ENCODE assay signal across 15 mouse cellular contexts in the genomic region with DNA sequence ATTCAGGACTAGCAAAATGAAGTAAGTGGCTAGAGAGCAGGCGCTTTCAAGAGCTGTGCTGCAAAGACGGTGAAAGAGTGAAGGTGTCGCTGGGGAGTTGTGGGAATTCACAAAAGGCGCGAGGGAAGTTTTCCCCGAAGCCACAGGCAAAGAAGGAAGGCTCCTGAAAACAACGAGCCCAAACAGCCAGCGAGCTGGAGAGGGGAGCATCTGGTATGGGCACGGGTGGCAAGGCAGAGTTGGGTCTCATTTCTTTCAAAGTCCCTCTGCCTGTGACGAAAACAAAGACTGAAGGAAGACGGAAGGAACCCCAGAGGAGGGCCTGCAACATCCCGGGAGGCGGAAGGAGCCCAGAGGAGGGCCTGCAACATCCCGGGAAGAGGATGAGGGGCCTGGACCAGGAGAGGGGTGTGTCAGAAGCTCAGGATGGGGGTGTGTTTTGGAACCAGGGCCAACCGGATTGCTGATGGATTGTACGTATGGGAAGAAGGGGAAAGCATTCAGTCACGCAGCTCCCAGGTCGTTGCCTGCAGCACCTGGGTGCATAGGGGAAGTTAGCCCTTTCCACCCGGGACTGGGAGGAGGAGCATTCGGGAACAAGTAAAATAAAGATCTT. TPM values are rescaled to one million over a fixed set of nuclear protein-coding genes. Genes with fewer than 3 reads are reported as not detected.
A peak's percentile ranks its signal among the peaks of the same experiment; 100 is the strongest.
DNase-seq lines count a peak whose midpoint lies in the region; ATAC-seq and TF ChIP-seq lines count a peak whose summit lies in the region.
"Had no signal": no experiment of that assay in that cellular context is flagged by ENCODE, and none has a peak within 500 bp of the region (broad histone marks: within the 10 kb centered on the region; RNA-seq: fewer than 3 reads in every experiment).

No protein-coding gene starts in this region.

- no peak overlapping the region for H3K27ac ChIP-seq in kidney, embryonic 15.5 days
- H3K27ac ChIP-seq in embryonic facial prominence, embryonic 14.5 days (replicated peaks; ENCODE audit: low read depth, low read length), result peak overlapping the region; percentile 1; the same call in 1 of the 2 replicates
- H3K27ac ChIP-seq: liver, embryonic 14.5 days; neural tube, embryonic 12.5 days had no signal

- DNase-seq in embryo, embryonic 9.5 days (ENCODE audit: extremely low spot score), result peak; percentile 35
- DNase-seq in embryo, embryonic 10 days (ENCODE audit: low spot score), result no peak
- no peak for DNase-seq in kidney, postnatal 14 days
- no peak for DNase-seq in embryonic facial prominence, embryonic 14.5 days (ENCODE audit: low spot score)
- no peak for DNase-seq in gastrocnemius, adult 8-10 months (ENCODE audit: low spot score in 2 of 2)
- DNase-seq in right cerebral cortex, adult 2 months (ENCODE audit: low spot score in 2 of 2), result no peak
- DNase-seq: cerebellum, adult 11 months; kidney, adult 11 months had no signal

- no peaks in the 10 kb centered on the region for H3K9me3 ChIP-seq in kidney, embryonic 15.5 days (replicated peaks)
- H3K9me3 ChIP-seq in E14TG2a.4 (ENCODE audit: low read length), result no peaks in the 10 kb centered on the region
- H3K9me3 ChIP-seq in embryonic facial prominence, embryonic 14.5 days (ENCODE audit: control insufficient read depth, low read length), result no peaks in the 10 kb centered on the region
- H3K9me3 ChIP-seq: neural tube, embryonic 12.5 days had no signal

- peaks cover 90% of the 10 kb centered on the region for H3K4me1 ChIP-seq in kidney, embryonic 15.5 days
- peaks cover 89% of the 10 kb centered on the region for H3K4me1 ChIP-seq in E14TG2a.4 (replicated peaks; ENCODE audit: low read depth, low read length)
- H3K4me1 ChIP-seq in embryonic facial prominence, embryonic 14.5 days (ENCODE audit: control insufficient read depth, insufficient read depth, low read length), result peaks cover 57% of the 10 kb centered on the region

- ATAC-seq in kidney, embryonic 15.5 days (replicated peaks; ENCODE audit: low FRiP score), result no peak
- ATAC-seq in embryonic facial prominence, embryonic 14.5 days (ENCODE audit: low read depth), result no peak

- TF ChIP-seq CTCF in E14TG2a.4 (conservative IDR thresholded peaks at IDR 0.05; ENCODE audit: low read length), result no peak

- peaks cover 98% of the 10 kb centered on the region for H3K27me3 ChIP-seq in kidney, embryonic 15.5 days
- peaks cover 99% of the 10 kb centered on the region for H3K27me3 ChIP-seq in E14TG2a.4 (ENCODE audit: insufficient read depth, low read length)
- peaks cover 96% of the 10 kb centered on the region for H3K27me3 ChIP-seq in embryonic facial prominence, embryonic 14.5 days (replicated peaks; ENCODE audit: control insufficient read depth, insufficient read depth, low read length)

- H3K4me3 ChIP-seq in kidney, embryonic 15.5 days (replicated peaks), result no peak overlapping the region; the same call in 1 of the 2 replicates
- peak overlapping the region; percentile 70 for H3K4me3 ChIP-seq in E14TG2a.4 (replicated peaks; ENCODE audit: low read length)
- 0 out of 2 replicates have a peak overlapping the region, but pooled peaks have one; percentile 56 for H3K4me3 ChIP-seq in embryonic facial prominence, embryonic 14.5 days (ENCODE audit: low read depth, low read length)
- H3K4me3 ChIP-seq: neural tube, embryonic 12.5 days had no signal

- no peak overlapping the region for H3K9ac ChIP-seq in kidney, embryonic 15.5 days
- no peak overlapping the region for H3K9ac ChIP-seq in embryonic facial prominence, embryonic 14.5 days (ENCODE audit: low read depth, low read length)
- H3K9ac ChIP-seq: liver, embryonic 14.5 days; neural tube, embryonic 12.5 days had no signal

- H3K4me2 ChIP-seq in kidney, embryonic 15.5 days, result peak overlapping the region; percentile 32
- H3K4me2 ChIP-seq in embryonic facial prominence, embryonic 14.5 days (ENCODE audit: low read depth, low read length), result peak overlapping the region; percentile 81; the same call in 1 of the 2 replicates
- H3K4me2 ChIP-seq: neural tube, embryonic 12.5 days had no signal

- WGBS in kidney, embryonic 15.5 days, result 4% methylated on average over 20 of the region's 20 CpGs
- 4% methylated on average over 20 of the region's 20 CpGs for WGBS in embryonic facial prominence, embryonic 14.5 days

- no peaks in the 10 kb centered on the region for H3K36me3 ChIP-seq in kidney, embryonic 15.5 days
- no peaks in the 10 kb centered on the region for H3K36me3 ChIP-seq in E14TG2a.4 (ENCODE audit: insufficient read depth, low read length)
- no peaks in the 10 kb centered on the region for H3K36me3 ChIP-seq in embryonic facial prominence, embryonic 14.5 days (ENCODE audit: control insufficient read depth, insufficient read depth, low read length)
- H3K36me3 ChIP-seq: neural tube, embryonic 12.5 days had no signal

RNA-seq across cellular contexts. Expression of a gene that starts 2.0 kb away (rescaled TPM):
- 21.1 and 24.1 TPM in 2 replicates for polyA plus RNA-seq in kidney, embryonic 15.5 days (2015; fragmentation: Nextera tagmentation; extraction: Ambion mirVana)
- 67.3 and 68.1 TPM in 2 replicates for polyA plus RNA-seq in embryonic facial prominence, embryonic 14.5 days (2014; fragmentation: Nextera tagmentation; extraction: Ambion mirVana)
- 1 to 10 TPM; 1.1 to 2.5 (median 2.3) TPM for total RNA-seq in gastrocnemius, adult 8-10 months (2022)

RNA-seq across cellular contexts. Expression of a gene that starts 3.8 kb away (rescaled TPM):
- polyA plus RNA-seq in kidney, embryonic 15.5 days (2015; fragmentation: Nextera tagmentation; extraction: Ambion mirVana), result 5.9 and 6.0 TPM in 2 replicates
- polyA plus RNA-seq in embryonic facial prominence, embryonic 14.5 days (2014; fragmentation: Nextera tagmentation; extraction: Ambion mirVana), result 10.2 and 14.5 TPM in 2 replicates
- total RNA-seq in gastrocnemius, adult 8-10 months (2022), result not detected
- total RNA-seq: gastrocnemius, postnatal 4 days; megakaryocyte-erythroid progenitor cell, adult 5-6 weeks had no signal
- polyA plus RNA-seq: spleen, adult 2 months had no signal

RNA-seq across cellular contexts. Expression of a gene that starts 14.2 kb away (rescaled TPM):
- polyA plus RNA-seq in kidney, embryonic 15.5 days (2015; fragmentation: Nextera tagmentation; extraction: Ambion mirVana), result 20.0 and 23.5 TPM in 2 replicates
- polyA plus RNA-seq in embryonic facial prominence, embryonic 14.5 days (2014; fragmentation: Nextera tagmentation; extraction: Ambion mirVana), result 18.7 and 21.5 TPM in 2 replicates
- 1 to 10 TPM; 6.6 to 9.7 (median 7.5) TPM for total RNA-seq in gastrocnemius, adult 8-10 months (2022)

RNA-seq across cellular contexts. Expression of a gene that starts 15.6 kb away (rescaled TPM):
- 128 and 133 TPM in 2 replicates for polyA plus RNA-seq in kidney, embryonic 15.5 days (2015; fragmentation: Nextera tagmentation; extraction: Ambion mirVana)
- polyA plus RNA-seq in embryonic facial prominence, embryonic 14.5 days (2014; fragmentation: Nextera tagmentation; extraction: Ambion mirVana), result 144 and 148 TPM in 2 replicates
- total RNA-seq in gastrocnemius, adult 8-10 months (2022), result 100 to 1,000 TPM; 175 to 196 (median 181) TPM

RNA-seq across cellular contexts. Expression of a gene that starts 19.6 kb away (rescaled TPM):
- 954 and 1,022 TPM in 2 replicates for polyA plus RNA-seq in kidney, embryonic 15.5 days (2015; fragmentation: Nextera tagmentation; extraction: Ambion mirVana)
- 991 and 1,091 TPM in 2 replicates for polyA plus RNA-seq in embryonic facial prominence, embryonic 14.5 days (2014; fragmentation: Nextera tagmentation; extraction: Ambion mirVana)
- 100 to 1,000 TPM; 794 to 918 (median 839) TPM for total RNA-seq in gastrocnemius, adult 8-10 months (2022)
